Mouse (Mus musculus) thymus, adult 2 months (tissue): ENCODE measurements around the gene Riox1. TPM values are rescaled to one million over a fixed set of nuclear protein-coding genes. Genes with fewer than 3 reads are reported as not detected.

ENCODE experiments used
- DNase-seq: peaks from one replicate; pipeline ENCODE4 v3.0.0; 2021
- H3K27ac ChIP-seq: fragments of 200-500 bp; 2 replicates; pipeline ENCODE4 v1.5.1; 2012; ENCODE audit warnings: low read length, control low read depth; ENCODE audit not compliant: control insufficient read depth, insufficient read depth
- H3K27me3 ChIP-seq: fragments of 200-500 bp; 2 replicates; pipeline ENCODE4 v1.6.1; 2012; ENCODE audit warnings: mild to moderate bottlenecking, low read length, moderate library complexity, mixed read lengths; ENCODE audit not compliant: control insufficient read depth, insufficient read depth
- H3K36me3 ChIP-seq: fragments of 200-500 bp; 2 replicates; pipeline ENCODE4 v1.6.1; 2012; ENCODE audit warnings: mild to moderate bottlenecking, low read length, moderate library complexity; ENCODE audit not compliant: control insufficient read depth, insufficient read depth
- H3K4me1 ChIP-seq: fragments of 200-500 bp; replicated peaks from 2 replicates; pipeline ENCODE4 v1.6.1; 2012; ENCODE audit warnings: low read length; ENCODE audit not compliant: control insufficient read depth, insufficient read depth
- H3K4me3 ChIP-seq: fragments of 200-500 bp; 2 replicates; pipeline ENCODE4 v1.5.1; 2012; ENCODE audit warnings: mild to moderate bottlenecking, low read length, control low read depth, moderate library complexity; ENCODE audit not compliant: control insufficient read depth, insufficient read depth
- CTCF ChIP-seq: fragments of 200-500 bp; IDR thresholded peaks from 2 replicates; pipeline ENCODE4 v1.5.1; 2012; ENCODE audit warnings: mild to moderate bottlenecking, control low read depth, low read length, moderate library complexity, borderline replicate concordance; ENCODE audit not compliant: control insufficient read depth, poor library complexity, insufficient read depth; ENCODE audit errors: extremely low read depth
- POLR2A ChIP-seq: fragments of 200-500 bp; IDR thresholded peaks from 2 replicates; pipeline ENCODE4 v1.6.1; 2012; ENCODE audit warnings: mild to moderate bottlenecking, low read length, control low read depth, moderate library complexity; ENCODE audit not compliant: control insufficient read depth, poor library complexity, insufficient read depth; ENCODE audit errors: extremely low read depth
- WGBS: fragments of 180-500 bp; shearing (Covaris S2); methylation state at CpG from one replicate; pipeline ENCODE4 v1.1.7; 2018; 5-methylcytosine and 5-hydroxymethylcytosine counted together
- polyA plus RNA-seq: library from polyadenylated mRNA; depleted of rRNA; stranded (reverse); fragments of >200 nt; gene quantifications from 2 replicates; pipeline ENCODE4 v1.2.3, GENCODE M21; 2012; rRNA removed

Gene Riox1
- 23.9 and 32.9 TPM in 2 replicates for polyA plus RNA-seq

DNA sequence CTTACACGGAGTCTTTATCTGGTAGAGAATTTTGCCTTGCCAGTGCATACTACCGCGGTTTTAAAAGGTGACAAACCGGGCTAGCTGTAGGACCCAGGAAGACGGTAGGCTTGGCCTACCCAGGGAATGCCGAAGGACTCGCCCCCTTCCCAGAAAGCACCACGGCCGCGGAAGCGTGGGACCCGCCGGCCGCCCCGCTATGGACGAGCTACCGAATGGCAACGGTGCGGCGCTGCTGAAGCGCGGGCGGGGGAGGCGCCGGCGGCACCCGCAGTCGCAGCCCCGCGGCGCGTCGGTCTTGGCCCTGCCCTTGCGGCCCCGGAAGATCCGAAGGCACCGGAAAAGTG is at the start of gene Riox1:
Gene Riox1, plus strand, starts transcription at position 116 of the 347 bp plus-strand sequence.
- peak; percentile 81 for DNase-seq
- Histone ChIP-seq H3K4me1 (peaks cover 17% of the 10 kb centered on the region), H3K27me3 (no peaks in the 10 kb centered on the region), H3K27ac (no peak within 1 kb of the TSS), H3K36me3 (0 out of 2 replicates have a peak, but pooled peaks cover 3% of the 10 kb centered on the region), H3K4me3 (peak within 1 kb of the TSS; percentile 86)
- peak; percentile 35; the same call in 1 of the 2 replicates for TF ChIP-seq CTCF
- peak; percentile 76; the same call in 1 of the 2 replicates for TF ChIP-seq POLR2A
- under 1% methylated on average over 37 of the region's 37 CpGs for WGBS

DNA sequence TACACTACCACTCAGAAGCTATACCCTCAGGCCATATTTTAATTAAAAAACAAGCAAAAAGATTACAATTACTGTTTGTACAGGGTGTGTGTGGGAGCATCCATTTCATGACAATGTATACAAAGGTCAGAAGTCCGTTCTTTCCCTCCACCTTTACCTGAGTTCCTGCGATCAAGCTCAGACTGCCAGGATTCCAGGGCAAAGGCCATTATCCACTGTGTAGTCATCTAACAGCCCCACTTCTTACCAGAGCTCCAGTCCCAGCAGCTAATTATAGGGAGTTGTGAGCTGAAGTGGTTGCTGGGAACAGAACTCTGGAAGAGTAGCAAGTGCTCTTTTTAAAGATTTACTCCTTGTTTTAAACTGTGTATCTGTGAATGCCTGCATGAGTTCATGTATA is 40.0 kb upstream of the Riox1 start:
- H3K4me1 ChIP-seq, result peaks cover 6% of the 10 kb centered on the region; the same call in 1 of the 2 replicates
- no peaks in the 10 kb centered on the region for H3K27me3 ChIP-seq
- no peak for TF ChIP-seq CTCF
- TF ChIP-seq POLR2A, result no peak
- H3K27ac ChIP-seq, result no peak overlapping the region
- 98% methylated on average over 2 of the region's 2 CpGs for WGBS
- H3K4me3 ChIP-seq, result no peak overlapping the region
- DNase-seq, result no peak
- no peaks in the 10 kb centered on the region for H3K36me3 ChIP-seq

DNA sequence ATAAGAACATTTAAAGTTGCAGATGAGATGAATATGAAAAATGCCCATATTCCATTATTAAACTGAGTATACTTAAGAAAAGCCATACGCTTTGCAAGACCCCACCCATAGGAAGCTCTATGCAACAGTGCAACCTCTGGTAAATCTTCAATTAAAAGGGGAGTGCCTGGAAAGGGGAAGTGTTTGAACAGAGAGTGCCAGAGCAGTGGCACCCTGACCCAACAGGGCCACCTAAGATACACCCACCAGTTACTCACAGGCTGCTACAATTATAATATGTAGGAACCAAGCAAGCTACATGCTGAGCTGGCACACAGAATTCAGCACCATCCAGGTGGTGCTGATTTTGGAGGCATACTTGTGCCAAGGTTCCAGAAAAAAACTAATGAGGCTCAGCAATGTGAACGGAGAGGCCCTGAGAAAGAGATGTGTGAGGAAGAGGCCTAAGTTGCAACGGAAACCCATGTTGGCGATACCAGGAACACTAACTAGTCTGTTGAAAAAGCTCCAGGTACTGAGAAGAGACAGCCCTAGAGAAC is 36.1 kb upstream of the Riox1 start:
- Histone ChIP-seq H3K36me3 (no peaks in the 10 kb centered on the region), H3K27ac (no peak overlapping the region), H3K4me3 (no peak overlapping the region), H3K27me3 (no peaks in the 10 kb centered on the region), H3K4me1 (peaks cover 6% of the 10 kb centered on the region; the same call in 1 of the 2 replicates)
- WGBS, result 96% methylated on average over 4 of the region's 4 CpGs
- no peak for TF ChIP-seq POLR2A
- TF ChIP-seq CTCF, result no peak
- DNase-seq, result no peak

DNA sequence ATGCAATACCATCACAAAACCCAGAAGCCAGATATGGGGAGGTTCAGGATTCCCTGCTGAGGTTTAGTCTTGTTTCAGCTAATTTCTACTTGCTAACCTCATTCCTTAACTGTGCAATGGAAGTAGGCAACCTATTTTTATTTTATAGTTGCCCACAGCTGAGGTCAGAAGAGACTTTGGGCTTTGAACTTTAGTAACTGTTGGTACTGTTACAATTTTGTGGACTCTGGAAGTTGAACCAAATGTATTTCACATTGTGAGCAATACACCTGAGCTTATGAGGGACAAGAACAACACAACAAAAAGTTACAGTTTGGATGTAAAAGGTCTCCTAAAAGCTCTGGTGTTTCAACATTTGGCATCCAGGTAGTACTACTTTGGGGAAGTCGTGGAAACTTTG is 35.6 kb upstream of the Riox1 start:
- WGBS, result 83% methylated on average over 1 of the region's 1 CpGs
- no peak overlapping the region for H3K4me3 ChIP-seq
- no peak for DNase-seq
- H3K27ac ChIP-seq, result no peak overlapping the region
- H3K27me3 ChIP-seq, result no peaks in the 10 kb centered on the region
- H3K4me1 ChIP-seq, result peaks cover 6% of the 10 kb centered on the region; the same call in 1 of the 2 replicates
- TF ChIP-seq CTCF (no peak), POLR2A (no peak)
- no peaks in the 10 kb centered on the region for H3K36me3 ChIP-seq

DNA sequence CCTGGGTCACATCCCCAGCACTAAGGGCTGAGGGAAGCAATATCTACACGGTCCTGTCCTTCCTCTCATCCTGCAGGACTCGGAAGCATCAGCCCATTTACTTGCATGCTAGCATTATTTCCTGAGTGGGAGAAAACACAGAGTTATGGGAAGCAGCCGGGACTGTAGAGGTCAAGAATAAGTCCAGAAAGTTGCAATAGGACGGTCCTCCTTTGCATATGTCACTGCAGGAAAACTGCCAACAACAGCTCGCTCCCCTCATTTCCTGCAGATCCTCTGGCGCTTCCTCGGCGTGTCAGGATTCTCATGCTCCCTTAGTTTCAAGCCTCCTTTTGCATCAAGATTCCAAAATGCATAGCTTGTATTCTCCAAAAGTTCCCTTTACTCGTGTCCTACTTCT is 33.5 kb upstream of the Riox1 start:
- 95% methylated on average over 9 of the region's 9 CpGs for WGBS
- Histone ChIP-seq H3K27me3 (no peaks in the 10 kb centered on the region), H3K27ac (no peak overlapping the region), H3K4me3 (no peak overlapping the region), H3K36me3 (no peaks in the 10 kb centered on the region), H3K4me1 (peaks cover 11% of the 10 kb centered on the region)
- DNase-seq, result no peak
- no peak for TF ChIP-seq POLR2A

DNA sequence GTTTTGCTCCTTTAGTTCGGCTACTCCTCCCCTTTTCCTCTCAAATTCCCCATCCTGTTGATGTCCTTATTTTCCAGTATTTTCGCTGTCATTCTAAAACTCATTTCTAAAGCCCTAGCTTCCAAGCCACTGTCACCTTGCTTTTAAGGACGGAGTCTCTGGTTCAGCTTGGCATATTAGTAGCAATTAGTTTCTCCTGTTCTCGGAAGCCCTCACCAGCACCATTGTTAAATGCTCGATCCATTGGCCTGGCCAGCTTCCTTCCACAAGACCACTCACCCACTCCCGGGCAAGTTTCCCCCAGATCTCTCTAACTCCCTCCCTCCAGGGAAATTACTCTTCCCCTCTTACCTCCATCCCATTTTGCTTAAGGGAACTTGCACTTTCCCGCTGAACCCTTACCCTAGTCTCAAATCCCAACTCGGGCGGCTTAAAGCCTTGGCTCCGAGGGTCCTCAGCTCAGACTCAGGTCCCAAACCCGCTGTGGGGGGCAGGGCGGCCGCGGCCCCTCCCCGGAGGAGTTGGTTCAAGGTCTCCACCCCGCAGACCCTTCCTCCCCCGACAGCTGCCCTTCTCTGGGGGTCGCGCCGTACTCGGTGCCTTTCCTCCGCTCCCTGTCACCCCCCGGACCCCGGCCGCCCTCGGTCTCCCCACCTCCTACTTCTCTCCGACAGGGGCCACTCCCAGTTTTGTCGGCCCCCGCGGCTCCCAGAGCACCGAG is 29.5 kb upstream of the Riox1 start:
- Histone ChIP-seq H3K27ac (no peak overlapping the region), H3K36me3 (no peaks in the 10 kb centered on the region), H3K4me3 (peak overlapping the region; percentile 80), H3K4me1 (peaks cover 5% of the 10 kb centered on the region), H3K27me3 (no peaks in the 10 kb centered on the region)
- WGBS, result 9% methylated on average over 31 of the region's 31 CpGs
- TF ChIP-seq POLR2A, result no peak
- TF ChIP-seq CTCF, result no peak
- DNase-seq, result peak; percentile 46
